Mouse (Mus musculus) olfactory bulb, adult 2 months (tissue): Measurements from ENCODE around the gene Gpatch2. TPM values are rescaled to one million over a fixed set of nuclear protein-coding genes. Genes with fewer than 3 reads are reported as not detected.

Experiments
- H3K27ac ChIP-seq: fragments of 200-500 bp; 2 replicates; pipeline ENCODE4 v1.5.1; 2012; ENCODE audit warnings: low read depth, low read length; ENCODE audit not compliant: insufficient read depth
- H3K4me1 ChIP-seq: fragments of 200-500 bp; 2 replicates; pipeline ENCODE4 v1.6.1; 2012; ENCODE audit warnings: low read length; ENCODE audit not compliant: control insufficient read depth, insufficient read depth
- H3K4me3 ChIP-seq: fragments of 200-500 bp; 2 replicates; pipeline ENCODE4 v1.5.1; 2012; ENCODE audit warnings: mild to moderate bottlenecking, low read depth, low read length, moderate library complexity; ENCODE audit not compliant: insufficient read depth
- CTCF ChIP-seq: fragments of 200-500 bp; IDR thresholded peaks from 2 replicates; pipeline ENCODE4 v1.5.1; 2012; ENCODE audit warnings: low read depth, mild to moderate bottlenecking, low read length, moderate library complexity; ENCODE audit not compliant: insufficient read depth
- POLR2A ChIP-seq: fragments of 200-500 bp; IDR thresholded peaks from 2 replicates; pipeline ENCODE4 v1.6.1; 2012; ENCODE audit warnings: mild to moderate bottlenecking, low read depth, low read length, moderate library complexity; ENCODE audit not compliant: insufficient read depth
- WGBS: fragments of 180-500 bp; shearing (Covaris S2); methylation state at CpG from one replicate; pipeline ENCODE4 v1.1.7; 2018; 5-methylcytosine and 5-hydroxymethylcytosine counted together
- polyA plus RNA-seq: library from polyadenylated mRNA; stranded (reverse); fragments of >200 nt; gene quantifications from 2 replicates; pipeline ENCODE4 v1.2.4, GENCODE M21; 2012; ENCODE audit warnings: low replicate concordance; ENCODE audit not compliant: missing spikeins, insufficient read depth, insufficient read length

Gpatch2 gene
- polyA plus RNA-seq, 1 experiment, result not detected

DNA sequence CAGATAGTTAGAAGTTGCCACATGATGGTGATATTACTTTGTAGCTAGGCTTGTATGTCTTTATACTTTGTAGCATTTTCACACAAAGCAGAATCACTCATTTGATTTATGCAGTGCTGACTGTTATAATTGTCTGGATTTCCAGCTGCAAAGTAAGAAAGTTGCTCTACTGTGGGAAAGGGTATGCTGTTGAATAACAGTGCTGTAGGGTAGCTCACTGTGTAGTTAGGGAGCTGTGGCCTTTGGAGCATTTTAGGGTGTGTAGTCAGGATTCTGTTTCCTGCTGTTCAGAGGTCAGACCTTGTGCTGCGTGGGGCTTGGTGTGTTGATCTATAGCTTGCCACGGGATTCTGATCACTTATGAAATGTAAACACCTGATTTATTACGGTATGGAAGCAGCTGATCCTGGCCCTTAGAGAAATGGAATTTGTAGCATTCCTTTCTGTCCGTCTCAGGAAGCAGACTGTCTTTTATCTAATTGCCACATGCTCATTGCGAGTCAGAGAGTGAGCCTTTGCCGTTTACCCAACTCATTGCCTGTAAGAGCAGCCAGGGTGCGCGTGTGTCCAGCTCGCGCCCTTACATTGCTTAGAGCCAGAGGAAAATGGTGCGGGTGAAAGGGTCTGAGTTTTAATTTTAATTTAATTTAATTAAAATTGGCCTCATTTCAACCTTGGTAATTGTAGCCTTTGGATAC lies 11.2 kb downstream of the Gpatch2 start:
- TF ChIP-seq CTCF (no peak), POLR2A (no peak)
- 81% methylated on average over 11 of the region's 11 CpGs for WGBS
- H3K4me1 ChIP-seq, result peaks cover 2% of the 10 kb centered on the region
- no peak overlapping the region for H3K27ac ChIP-seq
- no peak overlapping the region for H3K4me3 ChIP-seq

DNA sequence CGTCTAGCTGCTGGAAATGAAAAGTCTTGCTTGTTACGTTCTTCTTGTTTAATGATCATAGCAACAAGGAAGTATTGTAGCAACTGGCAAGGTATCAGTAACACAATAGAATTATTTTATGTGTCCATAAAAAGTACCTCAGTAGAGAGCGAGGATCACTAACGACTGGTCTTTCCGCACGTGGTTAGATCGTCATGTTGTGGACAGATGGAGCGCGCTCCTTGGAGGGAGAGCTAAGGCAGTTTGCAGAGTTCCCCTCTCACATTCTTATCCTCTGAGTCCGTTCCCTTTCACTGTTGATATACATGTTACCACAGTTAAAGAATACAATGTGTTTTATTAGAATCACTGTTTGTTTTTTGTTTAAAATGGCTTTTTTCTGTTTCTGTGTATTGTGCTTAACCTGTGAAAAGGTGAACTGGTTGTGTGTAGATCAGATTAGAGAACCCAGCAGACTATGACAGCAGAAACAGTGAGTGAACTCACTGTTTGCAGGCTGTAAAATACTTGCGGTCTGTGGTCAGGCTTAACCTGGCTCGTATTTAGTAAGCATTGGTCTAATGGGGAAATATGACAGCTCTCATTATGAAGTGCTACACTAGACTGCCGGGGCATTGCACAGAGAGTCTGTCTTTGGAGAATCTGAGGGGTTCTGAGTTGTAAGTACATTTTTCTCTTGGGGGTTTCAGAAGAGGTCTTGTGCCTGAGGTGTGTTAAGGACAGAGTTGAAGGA lies 13.3 kb downstream of the Gpatch2 start:
- Histone ChIP-seq H3K4me1 (peaks cover 2% of the 10 kb centered on the region), H3K27ac (no peak overlapping the region), H3K4me3 (no peak overlapping the region)
- TF ChIP-seq POLR2A (no peak), CTCF (no peak)
- 90% methylated on average over 13 of the region's 13 CpGs for WGBS

GRCm38 (mm10) chr1:187230255-187230654 lies 14.9 kb downstream of the Gpatch2 start:
- WGBS, result 71% methylated on average over 5 of the region's 5 CpGs
- H3K4me1 ChIP-seq, result peaks cover 2% of the 10 kb centered on the region
- H3K27ac ChIP-seq, result no peak overlapping the region
- TF ChIP-seq POLR2A (no peak), CTCF (no peak)
- H3K4me3 ChIP-seq, result no peak overlapping the region

DNA sequence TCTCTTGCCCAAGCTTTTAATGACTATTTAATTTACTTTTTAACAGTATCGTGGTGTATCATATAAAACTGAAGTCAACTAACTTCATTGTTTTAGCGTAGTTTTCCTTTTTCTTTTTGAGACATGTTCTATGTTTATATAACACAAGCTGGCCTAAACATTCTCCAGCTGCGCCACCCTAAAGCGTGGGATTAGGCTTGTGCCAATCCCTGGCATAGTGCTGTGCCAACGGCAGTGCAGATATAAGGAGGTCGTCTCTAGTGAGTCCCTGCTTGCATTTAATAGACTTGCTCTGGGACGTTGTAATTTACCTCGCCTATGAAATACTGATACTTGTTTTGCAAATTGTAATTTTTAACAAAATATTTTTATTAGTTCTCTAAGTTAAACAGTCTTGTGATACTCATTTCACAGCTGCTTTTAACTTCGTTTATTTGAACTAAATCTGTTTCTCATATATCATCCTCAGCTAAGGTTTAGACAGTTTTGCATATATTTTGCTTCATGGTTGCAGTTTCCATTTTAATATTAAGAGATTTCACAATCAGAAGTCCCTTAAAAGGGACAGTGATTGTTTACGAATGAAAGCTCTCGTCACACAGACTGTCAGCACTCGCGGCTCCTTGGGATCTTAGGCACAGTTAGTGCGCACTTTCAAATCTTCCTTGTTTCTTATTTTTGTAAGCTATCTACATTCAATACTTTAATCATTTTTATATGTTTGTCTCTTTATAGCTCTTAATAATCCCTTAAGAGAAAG lies 17.1 kb downstream of the Gpatch2 start:
- Histone ChIP-seq H3K27ac (no peak overlapping the region), H3K4me3 (no peak overlapping the region), H3K4me1 (no peaks in the 10 kb centered on the region; the same call in 1 of the 2 replicates)
- TF ChIP-seq POLR2A (no peak), CTCF (no peak)
- WGBS, result 91% methylated on average over 14 of the region's 14 CpGs

DNA sequence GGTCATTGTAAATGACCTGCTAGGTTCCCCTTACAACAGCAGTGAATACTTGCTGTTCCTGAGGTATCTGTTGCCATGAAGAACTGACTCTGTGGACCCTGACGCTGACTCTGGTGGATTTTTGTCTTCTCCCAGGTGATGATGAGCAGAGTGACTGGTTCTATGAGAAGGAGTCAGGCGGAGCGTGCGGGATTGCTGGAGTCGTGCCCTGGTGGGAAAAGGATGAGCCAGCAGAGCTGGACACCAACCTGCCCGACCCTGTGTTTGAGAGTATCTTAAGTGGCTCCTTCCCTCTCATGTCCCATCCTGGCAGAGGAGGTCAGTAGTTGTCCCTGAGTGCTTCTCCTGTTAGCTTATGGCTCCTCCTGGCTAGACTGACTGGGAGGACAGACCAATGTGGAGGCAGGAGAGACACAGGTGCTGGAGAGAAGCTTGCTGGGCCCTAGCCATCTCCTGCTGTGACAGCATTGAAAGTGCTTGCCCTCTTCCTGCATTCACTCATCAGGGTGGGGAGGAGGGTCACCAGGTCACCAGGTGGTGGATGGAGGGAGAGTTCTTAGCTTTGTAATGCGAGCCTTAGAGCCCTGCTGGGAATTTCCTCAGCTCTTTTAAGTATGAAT lies 17.8 kb downstream of the Gpatch2 start:
- 78% methylated on average over 7 of the region's 7 CpGs for WGBS
- no peaks in the 10 kb centered on the region; the same call in 1 of the 2 replicates for H3K4me1 ChIP-seq
- no peak overlapping the region for H3K4me3 ChIP-seq
- H3K27ac ChIP-seq, result no peak overlapping the region
- TF ChIP-seq POLR2A (no peak), CTCF (no peak)

GRCm38 (mm10) chr1:187235161-187235560 lies 19.9 kb downstream of the Gpatch2 start:
- Histone ChIP-seq H3K4me1 (no peaks in the 10 kb centered on the region; the same call in 1 of the 2 replicates), H3K4me3 (no peak overlapping the region), H3K27ac (no peak overlapping the region)
- no peak for TF ChIP-seq POLR2A
- TF ChIP-seq CTCF, result no peak
- 96% methylated on average over 3 of the region's 3 CpGs for WGBS

- 88% methylated on average over 6 of the region's 6 CpGs for WGBS
- Histone ChIP-seq H3K4me3 (no peak overlapping the region), H3K4me1 (no peaks in the 10 kb centered on the region), H3K27ac (no peak overlapping the region)
- TF ChIP-seq POLR2A (no peak), CTCF (no peak)
Observed at GRCm38 (mm10) chr1:187236296-187236695, 21.0 kb downstream of the Gpatch2 start.

DNA sequence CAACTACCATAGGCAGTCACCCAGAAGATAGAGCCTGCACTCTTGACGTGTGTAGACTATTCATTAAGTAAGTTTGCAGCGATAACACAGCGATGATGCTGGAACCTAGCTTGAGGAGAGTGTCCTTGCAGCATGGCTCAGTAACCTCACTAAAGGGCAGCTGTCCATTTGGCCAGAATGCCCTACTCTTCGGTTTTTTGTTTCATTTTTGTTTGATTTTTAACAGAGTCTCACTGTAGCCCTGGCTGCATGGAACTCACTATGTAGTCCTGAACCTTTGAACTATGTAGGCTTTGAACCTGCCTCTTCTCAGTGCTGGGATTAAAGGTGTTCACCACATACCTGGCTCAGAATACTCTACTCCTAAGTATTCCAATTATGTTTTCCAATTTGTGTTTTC lies 22.8 kb downstream of the Gpatch2 start:
- no peak for TF ChIP-seq POLR2A
- TF ChIP-seq CTCF, result no peak
- WGBS, result 89% methylated on average over 4 of the region's 4 CpGs
- no peak overlapping the region for H3K4me3 ChIP-seq
- H3K27ac ChIP-seq, result no peak overlapping the region
- H3K4me1 ChIP-seq, result no peaks in the 10 kb centered on the region
